In the genomic region with DNA sequence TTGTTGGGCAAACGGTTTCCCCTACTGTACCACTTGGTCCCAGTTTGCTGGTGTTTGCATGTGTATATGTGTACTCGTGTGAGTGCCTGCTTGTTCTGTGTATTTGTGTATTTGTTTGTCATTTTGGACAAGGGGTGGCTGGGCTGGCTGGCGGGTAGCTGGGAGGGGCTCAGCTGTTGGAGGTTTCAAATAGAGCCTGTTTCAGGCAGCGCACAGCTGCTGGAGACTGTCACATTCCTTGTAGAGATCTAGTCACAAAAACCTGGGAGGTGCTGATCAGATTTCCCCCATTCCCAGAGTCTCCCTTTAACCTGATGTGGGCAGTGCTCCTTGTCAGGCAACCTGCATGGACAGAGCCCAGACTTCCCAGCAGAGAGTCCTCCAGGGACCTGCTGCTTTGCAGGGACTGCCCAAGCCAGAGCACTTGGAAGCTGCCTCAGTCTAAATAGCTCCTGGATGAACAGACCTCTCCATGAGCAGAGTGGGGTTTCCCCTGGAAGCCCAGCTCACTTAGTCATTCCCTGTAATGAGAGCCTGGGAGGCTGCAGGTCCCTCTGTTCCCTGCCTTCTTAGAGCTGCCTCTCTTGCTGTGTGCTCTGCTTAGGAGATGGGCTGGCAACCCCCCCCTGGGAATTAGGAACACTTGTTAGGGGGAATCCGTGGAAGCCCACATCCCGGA, we compare ENCODE assay signal across 10 mouse cellular contexts. TPM values are rescaled to one million over a fixed set of nuclear protein-coding genes. Genes with fewer than 3 reads are reported as not detected.
DNase-seq lines count a peak whose midpoint lies in the region; ATAC-seq and TF ChIP-seq lines count a peak whose summit lies in the region.
"Had no signal": no experiment of that assay in that cellular context is flagged by ENCODE, and none has a peak within 500 bp of the region (broad histone marks: within the 10 kb centered on the region; RNA-seq: fewer than 3 reads in every experiment).

No protein-coding gene starts in this region.

- TF ChIP-seq CTCF in C2C12 (IDR thresholded peaks at IDR 0.05; ENCODE audit: control insufficient read depth, insufficient read depth, insufficient read length), result no peak

- no peaks in the 10 kb centered on the region for H3K36me3 ChIP-seq in C2C12 (ENCODE audit: control insufficient read depth, insufficient read depth)
- no peaks in the 10 kb centered on the region for H3K36me3 ChIP-seq in limb, embryonic 13.5 days

- peak overlapping the region; percentile 68; the same call in 1 of the 2 replicates for H3K9ac ChIP-seq in limb, embryonic 13.5 days

- DNase-seq in NIH3T3 (ENCODE audit: low read depth), result peak; percentile 70
- peak; percentile 21 to 27 for DNase-seq in heart, adult 9 months (ENCODE audit: low spot score in 2 of 2)
- DNase-seq in frontal cortex, postnatal 10 days (ENCODE audit: low spot score in 2 of 2), result no peak
- DNase-seq in urinary bladder, postnatal 36 days (ENCODE audit: low spot score in 2 of 2), result no peak
- DNase-seq in adrenal gland, postnatal 25 days, result no peak
- no peak for DNase-seq in adipocyte (ENCODE audit: low spot score)
- DNase-seq: adrenal gland, postnatal 36 days; kidney, postnatal 25 days had no signal

- ATAC-seq in limb, embryonic 13.5 days (ENCODE audit: low FRiP score, low read depth), result peak; percentile 17; the same call in 1 of the 2 replicates

- no peaks in the 10 kb centered on the region for H3K79me2 ChIP-seq in C2C12 (ENCODE audit: control insufficient read depth, insufficient read depth)

- H3K4me1 ChIP-seq in limb, embryonic 13.5 days, result peaks cover 53% of the 10 kb centered on the region

- H3K9me3 ChIP-seq in limb, embryonic 13.5 days, result no peaks in the 10 kb centered on the region

- WGBS in limb, embryonic 13.5 days, result 22% methylated on average over 6 of the region's 6 CpGs

- H3K4me3 ChIP-seq in C2C12 (ENCODE audit: insufficient read depth, poor library complexity, severe bottlenecking), result no peak overlapping the region
- peak overlapping the region; percentile 48 for H3K4me3 ChIP-seq in limb, embryonic 13.5 days

- H3ac ChIP-seq in C2C12 (ENCODE audit: control insufficient read depth, insufficient read length, low read depth), result no peak overlapping the region

- H3K27me3 ChIP-seq in C2C12 (ENCODE audit: control insufficient read depth, insufficient read depth, insufficient read length), result peaks cover 24% of the 10 kb centered on the region
- H3K27me3 ChIP-seq in limb, embryonic 13.5 days, result peaks cover 34% of the 10 kb centered on the region

- peak overlapping the region; percentile 94 for H3K4me2 ChIP-seq in limb, embryonic 13.5 days (replicated peaks)

- H3K79me3 ChIP-seq in C2C12 (ENCODE audit: low read depth), result no peaks in the 10 kb centered on the region

- no peak overlapping the region; the same call in 1 of the 2 replicates for H3K27ac ChIP-seq in limb, embryonic 13.5 days

TF ChIP-seq in C2C12, 6 proteins besides CTCF, POLR2A, EP300 and RAD21:
- TF ChIP-seq CEBPB (IDR thresholded peaks at IDR 0.05; ENCODE audit: low read depth) (no peak), MYOD1 (IDR thresholded peaks at IDR 0.05; ENCODE audit: control insufficient read depth, insufficient read length, low read depth) (peak; percentile 31), MAX (IDR thresholded peaks at IDR 0.05) (no peak), USF1 (IDR thresholded peaks at IDR 0.05; ENCODE audit: low read depth) (no peak), FOSL1 (IDR thresholded peaks at IDR 0.05; ENCODE audit: insufficient read depth, low read length, poor library complexity, severe bottlenecking) (no peak)
TF ChIP-seq in C2C12: peak in this region for 1.

RNA-seq across cellular contexts. Expression of a gene that starts 2.6 kb away (rescaled TPM):
- 0.01 TPM for polyA plus RNA-seq in C2C12 (2012; fragmentation: generic; extraction: Trizol)
- 3.5 and 3.6 TPM in 2 replicates for polyA plus RNA-seq in limb, embryonic 13.5 days (2015; fragmentation: Nextera tagmentation; extraction: Ambion mirVana)
- total RNA-seq in adrenal gland, postnatal 25 days (2021), result 4.1 and 5.5 TPM in 2 replicates

Comparison
In these comparisons a context has a peak if more than half of its experiments do, and no peak if none do; other contexts are left out.
1. DNase-seq: peak in NIH3T3 (single experiment) and heart, adult 9 months (2 of 2); none in frontal cortex, postnatal 10 days (0 of 2), urinary bladder, postnatal 36 days (0 of 2), adrenal gland, postnatal 25 days (single experiment) and adipocyte (single experiment).